Mouse (Mus musculus) lung, embryonic 14.5 days (tissue): ENCODE results near the gene Slc39a13. TPM values are rescaled to one million over a fixed set of nuclear protein-coding genes. Genes with fewer than 3 reads are reported as not detected.

Source experiments
- ATAC-seq: fragments of 200-750 bp; cut with Nextera tagmentation; 2 replicates; pipeline ENCODE4 v1.8.0; 2017; ENCODE audit warnings: mild to moderate bottlenecking, moderate TSS enrichment, moderate library complexity; ENCODE audit not compliant: insufficient read depth
- DNase-seq: peaks from one replicate; pipeline ENCODE4 v3.0.0-alpha.2; 2015
- H3K27ac ChIP-seq: fragments of 300-500 bp; sonication (generic); 2 replicates; pipeline ENCODE4 v1.5.1; 2014; ENCODE audit warnings: low read depth, mild to moderate bottlenecking, moderate library complexity
- H3K27me3 ChIP-seq: fragments of 300-500 bp; sonication (generic); 2 replicates; pipeline ENCODE4 v1.6.1; 2014; ENCODE audit warnings: low read length, control low read depth; ENCODE audit not compliant: insufficient read depth
- H3K36me3 ChIP-seq: fragments of 300-500 bp; sonication (generic); 2 replicates; pipeline ENCODE4 v1.6.1; 2014; ENCODE audit warnings: control low read depth; ENCODE audit not compliant: insufficient read depth
- H3K4me1 ChIP-seq: fragments of 300-500 bp; sonication (generic); 2 replicates; pipeline ENCODE4 v1.6.1; 2014; ENCODE audit warnings: antibody characterized with exemption, control low read depth; ENCODE audit not compliant: insufficient read depth
- H3K4me2 ChIP-seq: fragments of 300-500 bp; sonication (generic); 2 replicates; pipeline ENCODE4 v1.6.1; 2014; ENCODE audit warnings: mild to moderate bottlenecking
- H3K4me3 ChIP-seq: fragments of 300-500 bp; sonication (generic); 2 replicates; pipeline ENCODE4 v1.5.1; 2014; ENCODE audit warnings: low read depth, low read length
- H3K9ac ChIP-seq: fragments of 300-500 bp; sonication (generic); 2 replicates; pipeline ENCODE4 v1.6.1; 2014
- H3K9me3 ChIP-seq: fragments of 300-500 bp; sonication (generic); 2 replicates; pipeline ENCODE4 v1.6.1; 2016; ENCODE audit warnings: low read depth, low read length, control low read depth
- CTCF ChIP-seq: IDR thresholded peaks from 2 replicates; pipeline ENCODE4 v1.5.1; 2016; ENCODE audit warnings: antibody characterized with exemption, low read depth
- WGBS: fragments of 180-500 bp; shearing (Covaris S2); extraction: QIAGEN DNeasy Blood & Tissue Kit; methylation state at CpG from one replicate; pipeline ENCODE4 v1.1.7; 2014; 5-methylcytosine and 5-hydroxymethylcytosine counted together
- polyA plus RNA-seq: library from polyadenylated mRNA; unstranded; fragments of >200 nt; fragmentation: Nextera tagmentation; extraction: Ambion mirVana; gene quantifications from 2 replicates; pipeline ENCODE4 v1.2.1, GENCODE M21; 2014

Slc39a13 gene
- polyA plus RNA-seq, 1 experiment from 2014 or later = 33.3 TPM

DNA sequence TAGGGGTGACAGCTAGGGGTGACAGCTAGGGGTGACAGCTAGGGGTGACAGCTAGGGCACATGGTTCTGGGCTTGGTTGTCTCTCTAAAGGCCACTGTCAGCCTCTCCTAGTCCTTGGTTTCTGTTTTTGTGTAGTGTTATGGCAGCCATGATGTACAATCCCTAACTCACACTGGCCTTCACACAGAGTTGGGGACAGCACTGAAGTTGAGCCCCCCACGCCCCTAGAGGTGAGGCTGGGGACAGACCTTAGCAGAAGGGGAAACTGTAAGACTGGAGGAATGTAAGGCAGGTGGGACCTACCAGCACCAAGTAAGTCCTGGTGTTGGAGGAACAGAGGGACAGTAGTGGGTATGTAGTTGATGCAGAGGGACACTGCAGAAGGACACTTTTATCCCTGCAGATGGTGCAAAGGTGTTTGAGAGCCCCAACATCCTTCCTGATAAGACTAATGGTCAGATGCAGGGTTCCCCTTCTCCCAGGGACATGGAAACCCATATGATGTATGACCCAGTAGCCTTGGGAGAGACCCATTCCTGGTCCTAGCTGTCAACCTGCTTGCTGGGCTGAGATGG is 13.2 kb upstream of the Slc39a13 start:
- no peak overlapping the region for H3K27ac ChIP-seq
- no peaks in the 10 kb centered on the region for H3K36me3 ChIP-seq
- 56% methylated on average over 1 of the region's 1 CpGs for WGBS
- H3K4me1 ChIP-seq = no peaks in the 10 kb centered on the region
- H3K27me3 ChIP-seq = no peaks in the 10 kb centered on the region
- no peaks in the 10 kb centered on the region for H3K9me3 ChIP-seq
- TF ChIP-seq CTCF = peak; percentile 17; the same call in 1 of the 2 replicates
- no peak for ATAC-seq
- no peak overlapping the region for H3K4me3 ChIP-seq
- no peak overlapping the region for H3K9ac ChIP-seq
- DNase-seq = no peak
- H3K4me2 ChIP-seq = no peak overlapping the region

DNA sequence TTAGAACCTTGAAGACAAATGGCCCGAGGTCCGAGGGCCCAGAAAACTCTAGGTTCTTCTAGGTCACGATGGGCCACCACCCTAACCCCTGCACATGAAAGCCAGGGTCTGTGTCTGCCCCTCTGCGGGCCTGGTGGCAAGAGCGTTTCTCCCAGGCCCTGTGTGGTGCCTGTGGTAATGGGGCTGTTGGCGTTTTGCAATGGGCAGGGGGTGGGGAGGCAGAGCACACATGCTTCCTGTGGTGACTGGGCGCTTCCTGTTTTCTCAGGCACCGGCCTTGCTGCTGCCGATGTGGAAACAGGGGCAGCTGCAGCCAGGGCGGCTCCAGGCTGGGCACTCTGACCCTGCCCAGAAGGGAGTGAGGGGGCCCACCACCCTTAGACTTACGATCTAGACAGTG is 12.6 kb upstream of the Slc39a13 start:
- Histone ChIP-seq H3K4me2 (no peak overlapping the region), H3K27ac (peak overlapping the region; percentile 24; the same call in 1 of the 2 replicates), H3K9me3 (no peaks in the 10 kb centered on the region), H3K36me3 (no peaks in the 10 kb centered on the region), H3K4me1 (no peaks in the 10 kb centered on the region), H3K9ac (no peak overlapping the region), H3K27me3 (no peaks in the 10 kb centered on the region), H3K4me3 (no peak overlapping the region)
- no peak for TF ChIP-seq CTCF
- ATAC-seq (no peak), DNase-seq (peak; percentile 47)
- WGBS = 62% methylated on average over 11 of the region's 11 CpGs

DNA sequence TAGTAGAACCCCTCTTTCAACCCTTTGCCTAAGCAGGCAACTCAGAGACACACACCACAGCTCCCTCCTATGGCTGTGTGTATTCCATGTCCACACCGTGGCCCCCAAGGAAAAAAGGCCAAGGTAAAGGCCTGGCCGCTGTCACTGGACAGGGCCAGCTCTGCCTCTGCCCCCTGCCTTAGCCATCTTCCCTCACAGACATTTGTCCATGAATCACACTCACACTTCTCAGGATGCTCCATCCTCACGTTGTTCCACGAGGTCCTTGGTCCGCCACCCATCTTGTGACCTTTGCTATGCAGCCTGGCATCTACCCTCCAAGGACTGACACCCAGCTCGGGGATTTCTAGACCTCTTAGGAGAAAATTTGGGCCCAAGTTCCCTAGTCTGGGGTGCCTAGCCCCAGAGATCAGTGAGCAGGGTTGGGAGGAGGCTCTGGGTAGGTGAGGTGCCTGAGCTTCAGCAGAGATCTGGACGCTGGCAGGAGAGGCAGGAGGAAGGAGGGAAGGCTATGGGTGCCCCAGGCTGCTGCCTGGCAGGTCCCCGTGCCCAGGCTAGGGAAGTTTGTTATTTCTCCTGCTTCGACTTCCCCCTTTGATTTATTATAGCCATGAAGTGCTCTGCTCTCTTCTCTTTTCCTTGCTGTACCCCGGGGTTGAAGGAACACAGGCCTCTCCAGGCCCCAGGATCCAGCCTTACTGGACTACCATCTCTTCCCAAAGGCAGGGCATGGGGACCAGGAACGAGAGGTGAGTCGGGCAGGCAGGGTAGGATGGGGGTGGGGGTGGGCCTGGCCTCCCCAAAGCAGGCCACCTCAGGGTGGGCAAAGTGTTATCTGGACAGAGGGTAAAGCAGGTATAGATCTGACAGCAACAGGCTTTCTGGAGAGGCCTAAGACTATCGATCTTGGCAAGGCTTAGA is 11.8 kb upstream of the Slc39a13 start, which contains the start of gene Spi1:
Spi1 (plus strand) TSS at position 616 of the 921 bp plus-strand sequence.
- no peaks in the 10 kb centered on the region for H3K36me3 ChIP-seq
- no peak within 1 kb of the TSS for H3K4me3 ChIP-seq
- TF ChIP-seq CTCF = no peak
- ATAC-seq (no peak), DNase-seq (no peak)
- H3K4me1 ChIP-seq = no peaks in the 10 kb centered on the region
- H3K9ac ChIP-seq = no peak within 1 kb of the TSS
- H3K4me2 ChIP-seq = no peak within 1 kb of the TSS
- H3K27me3 ChIP-seq = no peaks in the 10 kb centered on the region
- H3K27ac ChIP-seq = peak within 1 kb of the TSS; percentile 24; the same call in 1 of the 2 replicates
- WGBS = 76% methylated on average over 13 of the region's 13 CpGs
- no peaks in the 10 kb centered on the region for H3K9me3 ChIP-seq

- Histone ChIP-seq H3K4me2 (no peak overlapping the region), H3K27me3 (no peaks in the 10 kb centered on the region), H3K9ac (no peak overlapping the region), H3K27ac (no peak overlapping the region), H3K4me1 (no peaks in the 10 kb centered on the region), H3K36me3 (no peaks in the 10 kb centered on the region), H3K4me3 (no peak overlapping the region), H3K9me3 (no peaks in the 10 kb centered on the region)
- no peak for ATAC-seq
- no peak for DNase-seq
- 72% methylated on average over 8 of the region's 8 CpGs for WGBS
- TF ChIP-seq CTCF = no peak
Observed at GRCm38 (mm10) chr2:91080784-91081513, 10.7 kb upstream of the Slc39a13 start.

- Histone ChIP-seq H3K4me3 (peak overlapping the region; percentile 51), H3K4me1 (no peaks in the 10 kb centered on the region), H3K27ac (no peak overlapping the region), H3K9me3 (no peaks in the 10 kb centered on the region), H3K9ac (peak overlapping the region; percentile 69), H3K27me3 (no peaks in the 10 kb centered on the region), H3K36me3 (no peaks in the 10 kb centered on the region), H3K4me2 (peak overlapping the region; percentile 91)
- ATAC-seq = no peak
- no peak for TF ChIP-seq CTCF
- no peak for DNase-seq
- 22% methylated on average over 5 of the region's 5 CpGs for WGBS
Observed at GRCm38 (mm10) chr2:91079026-91079384, 8.8 kb upstream of the Slc39a13 start.

- Histone ChIP-seq H3K27ac (no peak overlapping the region), H3K9me3 (no peaks in the 10 kb centered on the region), H3K9ac (peak overlapping the region; percentile 69), H3K27me3 (no peaks in the 10 kb centered on the region), H3K4me3 (peak overlapping the region; percentile 51), H3K4me1 (no peaks in the 10 kb centered on the region), H3K36me3 (no peaks in the 10 kb centered on the region), H3K4me2 (peak overlapping the region; percentile 91)
- DNase-seq = peak; percentile 54
- ATAC-seq = peak; percentile 77
- no peak for TF ChIP-seq CTCF
- 2% methylated on average over 23 of the region's 36 CpGs for WGBS
Observed at GRCm38 (mm10) chr2:91078314-91079025, 8.3 kb upstream of the Slc39a13 start.
